Mouse (Mus musculus) ovary, postnatal 36 days (tissue): ENCODE measurements at regions not wholly inside any gene's neighbourhood (a gene's known extent, or its start where the extent isn't known, plus 50 kb on each side); places are given as distances from the start of the nearest gene placed in this dataset.
"Not testable (repeated sequence)": the region's sequence is repeated elsewhere in the genome, so short reads cannot be mapped to it uniquely, and the experiment has no call there.

Experiments used
- DNase-seq: peaks from one replicate; pipeline ENCODE4 v3.0.0; 2022; ENCODE audit warnings: low spot score, mixed read lengths

GRCm38 (mm10) chr5:50343681-50344080 is 284.9 kb upstream of the Adgra3 start:
- no peak for DNase-seq

- no peak for DNase-seq
Observed at GRCm38 (mm10) chr5:50309491-50309890, 250.7 kb upstream of the Adgra3 start.

GRCm38 (mm10) chr5:50303859-50304480 is 245.2 kb upstream of the Adgra3 start:
- DNase-seq: no peak

- DNase-seq: no peak
Observed at GRCm38 (mm10) chr5:50293794-50294193, 235.0 kb upstream of the Adgra3 start.

GRCm38 (mm10) chr5:50290879-50291410 is 232.1 kb upstream of the Adgra3 start:
- no peak for DNase-seq

GRCm38 (mm10) chr5:50260417-50260816 is 201.6 kb upstream of the Adgra3 start:
- DNase-seq: no peak

- DNase-seq: no peak
Observed at GRCm38 (mm10) chr5:50258017-50258416, 199.2 kb upstream of the Adgra3 start.

GRCm38 (mm10) chr5:50234111-50234510 is 175.3 kb upstream of the Adgra3 start:
- no peak for DNase-seq

GRCm38 (mm10) chr5:50216956-50217355 is 158.2 kb upstream of the Adgra3 start:
- no peak for DNase-seq

GRCm38 (mm10) chr5:50215960-50216359 is 157.2 kb upstream of the Adgra3 start:
- no peak for DNase-seq

GRCm38 (mm10) chr5:50202307-50203010 is 143.7 kb upstream of the Adgra3 start:
- no peak for DNase-seq

GRCm38 (mm10) chr5:50196423-50196822 is 137.6 kb upstream of the Adgra3 start:
- DNase-seq: no peak

GRCm38 (mm10) chr5:50195993-50196392 is 137.2 kb upstream of the Adgra3 start:
- DNase-seq: no peak

GRCm38 (mm10) chr5:50189394-50189793 is 130.6 kb upstream of the Adgra3 start:
- DNase-seq: no peak

- no peak for DNase-seq
Observed at GRCm38 (mm10) chr5:50182721-50183120, 123.9 kb upstream of the Adgra3 start.

- peak; percentile 18 for DNase-seq
Observed at GRCm38 (mm10) chr5:50156557-50156956, 97.8 kb upstream of the Adgra3 start.

GRCm38 (mm10) chr5:50155170-50155860 is 96.5 kb upstream of the Adgra3 start:
- DNase-seq: not testable (repeated sequence)

- peak; percentile 78 for DNase-seq
Observed at GRCm38 (mm10) chr5:50146926-50147325, 88.1 kb upstream of the Adgra3 start.

- no peak for DNase-seq
Observed at GRCm38 (mm10) chr5:50145458-50146083, 86.8 kb upstream of the Adgra3 start.

- DNase-seq: no peak
Observed at GRCm38 (mm10) chr5:50130202-50130601, 71.4 kb upstream of the Adgra3 start.

- no peak for DNase-seq
Observed at GRCm38 (mm10) chr5:50128972-50129371, 70.2 kb upstream of the Adgra3 start.

GRCm38 (mm10) chr5:50126594-50126993 is 67.8 kb upstream of the Adgra3 start:
- no peak for DNase-seq
